Mouse (Mus musculus) lung, postnatal 36 days (tissue): Measurements from ENCODE around the gene Taco1.
"Not testable (repeated sequence)": the region's sequence is repeated elsewhere in the genome, so short reads cannot be mapped to it uniquely, and the experiment has no call there.

Source experiments
- DNase-seq: peaks from one replicate; pipeline ENCODE4 v3.0.0; 2022; ENCODE audit warnings: mixed read lengths

Gene Taco1

GRCm38 (mm10) chr11:106065923-106066571 lies at the start of gene Taco1:
TSS of gene Taco1 (plus strand) at chr11:106066061.
- peak; percentile 98 for DNase-seq

DNA sequence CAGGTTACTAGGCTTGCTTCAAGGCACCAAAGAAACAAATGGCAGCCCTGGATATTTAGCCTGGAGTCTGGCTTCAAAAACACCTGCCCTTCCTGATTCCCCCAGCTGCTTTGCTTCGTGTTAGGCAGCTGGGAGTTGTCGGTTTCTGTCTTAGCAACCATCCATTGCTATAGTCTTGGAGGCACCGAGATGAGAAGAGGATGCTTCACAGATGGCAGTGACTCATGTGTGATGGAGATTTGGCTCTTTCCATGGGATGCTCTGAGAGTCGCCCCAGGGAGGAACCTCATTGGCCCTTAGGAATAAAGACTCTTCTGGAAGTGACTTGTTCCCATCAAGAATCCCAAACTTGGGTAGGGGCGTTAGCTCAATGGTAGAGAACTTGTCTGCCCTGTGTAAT lies 49.4 kb upstream of the Taco1 start:
- DNase-seq = no peak

- no peak for DNase-seq
These were observed 45.7 kb upstream of the Taco1 start for GRCm38 (mm10) chr11:106020051-106020763.

GRCm38 (mm10) chr11:106025774-106026173 lies 40.1 kb upstream of the Taco1 start:
- no peak for DNase-seq

GRCm38 (mm10) chr11:106026465-106027151 lies 39.3 kb upstream of the Taco1 start:
- DNase-seq = peak; percentile 83

DNA sequence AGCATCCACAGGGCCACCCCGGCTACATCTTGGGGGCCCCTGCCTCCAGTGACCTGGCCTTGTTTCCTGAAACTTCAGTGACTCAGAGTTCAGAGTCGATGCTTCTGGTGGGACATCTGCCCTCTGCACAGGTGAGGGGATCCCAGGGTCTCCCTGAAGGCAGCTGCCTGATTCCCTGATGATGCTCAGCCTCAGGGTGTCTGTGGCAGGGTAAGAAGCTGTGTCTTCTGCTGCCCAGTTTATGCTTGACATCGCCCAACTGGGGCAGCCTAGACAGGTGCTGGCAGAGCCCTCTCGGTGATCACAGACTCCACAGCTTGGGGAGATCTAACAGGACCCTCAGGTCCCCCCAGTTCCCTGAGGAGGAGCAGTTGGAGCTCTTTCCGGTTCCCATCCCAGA lies 38.3 kb upstream of the Taco1 start:
- DNase-seq = no peak

DNA sequence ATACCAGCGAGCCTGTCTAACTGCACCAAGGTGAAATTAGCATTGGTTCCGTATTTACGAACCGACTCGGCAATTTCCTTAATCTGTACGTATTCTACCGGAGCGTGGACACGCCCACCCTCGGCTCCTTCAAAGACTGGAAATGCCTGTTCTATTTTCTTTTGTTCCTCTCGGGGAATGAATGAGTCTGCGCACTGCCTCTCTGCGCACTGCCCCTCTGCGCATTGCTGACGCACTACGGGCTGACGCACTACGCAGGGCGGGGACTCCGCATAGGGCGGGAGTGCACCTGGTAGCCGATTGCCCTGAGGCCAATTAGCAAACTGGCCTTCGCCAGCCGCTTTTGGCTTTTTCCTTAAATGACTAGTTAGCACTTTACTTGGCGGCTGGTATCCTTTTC lies 33.8 kb upstream of the Taco1 start:
- not testable (repeated sequence) for DNase-seq

- DNase-seq = peak; percentile 64
These were observed 32.4 kb upstream of the Taco1 start for GRCm38 (mm10) chr11:106033491-106033919.

DNA sequence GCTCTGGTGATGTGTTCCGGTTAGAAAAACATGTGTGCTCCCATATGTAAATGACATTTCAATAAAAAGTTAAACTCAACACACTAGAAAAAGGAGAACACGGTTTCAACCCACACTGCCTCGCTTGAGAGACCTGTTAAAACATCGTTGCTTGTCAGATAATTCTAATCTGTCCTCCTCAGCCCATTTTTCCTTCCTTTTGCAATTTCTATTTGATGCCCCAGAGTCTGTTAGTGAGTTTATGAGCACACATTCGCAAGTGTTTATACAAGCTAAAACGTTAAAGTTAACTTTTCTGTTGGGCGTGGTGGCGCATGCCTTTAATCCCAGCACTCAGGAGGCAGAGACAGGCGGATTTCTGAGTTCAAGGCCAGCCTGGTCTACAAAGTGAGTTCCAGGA lies 30.9 kb upstream of the Taco1 start:
- no peak for DNase-seq

DNA sequence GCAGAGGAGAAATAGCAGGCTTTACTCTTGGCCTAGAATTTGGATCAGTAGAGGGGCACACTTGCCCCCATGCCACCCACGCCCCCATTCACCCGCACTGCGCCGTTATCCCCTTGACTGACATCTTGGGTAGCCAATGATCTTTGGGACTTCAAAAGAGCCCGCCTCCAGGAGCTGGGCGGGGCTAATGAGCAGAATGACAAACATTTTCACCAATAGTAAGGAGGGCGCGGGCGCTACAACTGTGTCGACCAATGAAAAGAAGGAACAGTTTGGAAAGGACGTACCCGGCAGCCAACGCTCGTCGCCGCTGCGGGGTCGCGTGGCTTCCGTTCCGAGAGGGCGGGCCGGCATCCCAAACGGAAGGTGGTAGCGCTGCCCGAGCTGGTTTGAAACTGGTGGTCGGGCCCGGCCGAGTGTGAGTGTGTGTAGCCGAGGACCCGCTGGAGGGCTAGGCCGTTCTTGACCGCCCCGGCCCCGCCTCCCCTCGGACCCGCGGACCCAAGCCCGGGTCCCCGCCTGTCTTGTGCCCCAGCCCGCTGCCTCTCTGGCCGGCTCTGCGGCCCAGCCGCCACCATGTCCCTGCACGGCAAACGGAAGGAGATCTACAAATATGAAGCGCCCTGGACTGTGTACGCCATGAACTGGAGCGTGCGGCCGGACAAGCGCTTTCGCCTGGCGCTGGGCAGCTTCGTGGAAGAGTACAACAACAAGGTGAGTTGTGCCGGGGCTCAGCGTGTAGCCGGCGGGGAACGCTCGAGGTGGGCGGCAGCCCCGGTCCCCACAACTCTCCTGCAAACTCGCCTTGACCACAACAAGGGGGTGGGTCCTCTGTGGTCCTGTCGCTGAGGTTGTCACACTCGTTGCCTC lies 29.1 kb upstream of the Taco1 start, which contains the start of gene Dcaf7:
Gene Dcaf7, plus strand, starts transcription at position 325 of the 870 bp plus-strand sequence.
- DNase-seq = peak; percentile 98

DNA sequence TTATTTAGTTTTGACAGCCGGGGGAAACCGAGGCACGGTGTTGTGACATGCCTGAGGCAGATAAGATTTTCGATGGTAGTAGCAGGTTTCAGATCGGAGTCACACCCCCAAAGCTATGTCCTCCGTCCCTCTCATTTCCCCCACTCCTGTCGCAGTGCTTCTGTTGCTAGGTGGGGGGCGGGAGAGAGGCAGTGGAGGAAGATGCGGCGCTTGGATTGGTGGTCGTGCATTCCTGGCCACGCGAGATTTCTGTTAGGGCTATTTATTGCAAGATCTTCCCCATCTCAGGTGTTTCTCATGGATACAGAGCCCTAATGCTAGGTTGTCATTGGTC lies 28.5 kb upstream of the Taco1 start:
- peak; percentile 13 for DNase-seq

- no peak for DNase-seq
These were observed 21.5 kb upstream of the Taco1 start for GRCm38 (mm10) chr11:106044349-106044748.

DNA sequence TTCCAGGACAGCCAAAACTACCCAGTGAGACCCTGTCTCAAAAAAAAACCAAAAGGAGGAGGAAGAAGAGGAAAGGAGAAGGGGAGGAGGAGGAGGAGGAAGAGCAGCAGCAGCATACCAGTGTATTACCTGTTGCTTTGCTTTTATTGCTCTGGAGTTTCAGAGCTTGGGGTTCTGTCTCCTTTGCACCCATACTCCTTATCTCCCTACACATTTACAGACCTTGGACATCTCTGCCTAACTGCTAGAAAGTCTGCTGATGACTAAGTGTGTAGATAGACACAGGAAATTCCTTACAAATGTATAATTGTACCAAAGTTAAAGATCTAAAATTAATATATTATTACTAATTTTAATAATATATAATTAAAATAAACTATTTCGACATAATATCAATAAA lies 20.6 kb upstream of the Taco1 start:
- no peak for DNase-seq

DNA sequence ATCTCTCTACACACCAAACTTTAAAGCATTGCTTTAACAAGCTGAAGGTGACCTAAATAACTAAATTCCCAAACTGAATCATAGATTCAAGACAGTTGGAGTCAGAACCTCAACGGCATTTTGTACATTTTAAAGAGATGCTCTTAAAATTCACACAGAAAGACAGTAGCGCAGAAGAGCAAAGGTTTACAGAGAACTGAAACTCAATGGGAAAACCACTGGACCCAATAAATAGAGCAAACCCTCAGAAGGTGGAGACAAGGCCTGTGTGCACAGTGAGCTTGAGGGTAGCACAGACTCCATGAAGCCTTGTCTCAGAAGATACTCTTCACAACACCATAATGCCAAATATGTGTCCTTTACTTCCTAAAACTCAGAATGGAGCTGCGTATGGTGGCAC lies 20.1 kb upstream of the Taco1 start:
- DNase-seq = no peak

DNA sequence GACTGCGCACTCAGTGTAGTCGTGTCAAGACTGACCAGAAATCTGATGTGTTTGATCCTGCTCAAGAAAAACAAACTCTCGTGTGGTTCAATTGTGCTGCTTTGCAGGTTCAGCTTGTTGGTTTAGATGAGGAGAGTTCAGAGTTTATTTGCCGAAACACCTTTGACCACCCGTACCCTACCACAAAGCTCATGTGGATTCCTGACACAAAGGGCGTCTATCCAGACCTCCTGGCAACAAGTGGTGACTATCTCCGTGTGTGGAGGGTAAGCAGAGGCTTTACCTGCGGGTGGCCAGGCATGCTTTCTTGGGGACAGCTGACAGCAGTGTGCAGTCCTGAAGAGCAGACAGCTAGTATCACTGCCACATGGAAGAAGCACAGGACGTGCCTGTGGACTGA lies 19.3 kb upstream of the Taco1 start:
- no peak for DNase-seq

DNA sequence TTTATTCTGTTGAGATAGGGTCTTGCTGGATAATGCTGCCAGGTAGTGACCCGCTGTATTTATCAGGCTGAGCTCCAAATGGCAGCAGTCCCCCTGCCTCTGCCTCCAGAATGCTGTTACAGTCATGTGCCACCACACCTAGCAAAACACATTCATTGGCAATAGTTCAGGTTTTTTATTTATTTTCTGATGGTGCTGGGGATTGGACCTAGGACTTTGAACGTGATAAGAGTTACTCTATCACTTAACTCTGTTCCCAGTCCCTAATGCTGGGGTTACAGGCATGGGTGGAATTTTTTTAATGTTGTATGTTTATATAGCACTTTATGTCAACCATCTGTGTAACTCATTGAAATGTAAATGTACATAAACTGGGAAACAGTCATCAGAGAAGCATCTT lies 11.9 kb upstream of the Taco1 start:
- DNase-seq = no peak

GRCm38 (mm10) chr11:106054600-106054999 lies 11.3 kb upstream of the Taco1 start:
- DNase-seq = no peak

GRCm38 (mm10) chr11:106055341-106055740 lies 10.5 kb upstream of the Taco1 start:
- no peak for DNase-seq

DNA sequence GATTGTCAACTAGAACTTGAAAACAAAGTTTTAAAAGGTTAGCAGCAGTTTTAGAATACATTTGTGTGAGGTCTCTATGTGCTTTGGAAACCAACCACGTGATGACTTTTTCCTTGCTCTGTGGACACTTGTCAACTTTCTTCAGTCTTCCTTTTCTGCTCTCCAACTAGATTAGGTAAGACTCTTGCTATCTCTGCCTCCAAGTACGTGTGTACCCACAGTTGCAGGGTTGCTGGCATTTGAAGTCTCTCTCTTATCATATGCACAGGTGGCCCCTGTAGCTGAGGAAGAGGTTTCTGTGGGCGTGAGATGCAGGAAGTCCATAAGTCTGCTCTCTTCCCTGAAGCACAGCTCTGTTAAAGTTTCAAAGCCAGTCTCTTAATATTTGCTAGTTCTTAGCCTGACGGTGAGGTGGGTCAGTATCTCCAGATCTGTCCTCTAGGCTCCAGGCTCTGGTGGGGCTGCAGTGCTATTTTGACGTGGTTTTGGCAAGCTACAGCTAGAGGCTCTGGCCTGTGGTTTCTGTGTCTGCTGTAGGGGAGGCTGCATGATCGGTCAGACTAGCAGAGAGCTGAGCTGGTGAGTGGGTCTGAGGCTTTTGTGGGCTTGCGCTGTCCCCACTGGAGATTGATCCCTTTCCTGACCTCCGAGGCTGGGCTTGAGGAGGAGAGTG lies 8.9 kb upstream of the Taco1 start:
- no peak for DNase-seq

DNA sequence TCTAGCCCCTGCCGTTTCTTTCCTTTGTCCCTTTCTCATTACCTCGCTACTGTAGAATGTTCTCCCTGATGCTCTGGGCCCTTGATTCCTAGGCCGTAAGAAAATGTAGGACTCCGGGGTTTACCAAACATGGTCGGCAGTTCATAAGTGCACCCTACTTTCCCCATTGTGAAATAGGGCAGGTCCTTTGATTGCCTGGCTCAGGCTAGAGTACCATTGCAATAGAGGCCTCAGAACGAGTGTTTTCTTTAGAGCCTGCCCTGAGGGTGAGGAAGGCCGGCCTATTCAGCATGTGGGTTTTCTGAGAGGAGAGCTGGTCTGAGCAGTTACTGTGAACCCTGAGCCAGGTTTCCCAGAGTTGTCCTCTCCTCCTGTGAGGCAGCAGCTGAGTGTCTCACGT lies 7.8 kb upstream of the Taco1 start:
- no peak for DNase-seq

GRCm38 (mm10) chr11:106060549-106060948 lies 5.3 kb upstream of the Taco1 start:
- DNase-seq = no peak

GRCm38 (mm10) chr11:106061311-106061710 lies 4.5 kb upstream of the Taco1 start:
- no peak for DNase-seq

DNA sequence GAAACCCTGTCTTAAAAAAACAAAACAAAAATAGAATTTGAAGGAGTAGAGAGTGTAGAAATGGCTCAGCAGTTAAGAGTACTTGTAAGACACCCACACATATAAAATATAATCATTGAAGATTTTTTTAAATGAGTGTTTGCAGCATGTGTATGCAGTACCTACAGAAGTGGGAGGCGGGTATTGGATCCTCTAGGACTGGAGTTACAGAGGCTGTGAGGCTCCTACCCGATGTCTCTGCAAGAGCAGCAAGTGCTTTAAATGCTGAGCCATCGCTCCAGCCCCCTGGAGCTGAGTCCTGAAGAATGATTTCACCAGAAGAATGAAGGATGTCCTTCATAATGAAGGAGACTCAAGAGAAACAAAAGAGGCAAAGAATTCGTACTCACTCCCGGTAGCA lies 2.1 kb upstream of the Taco1 start:
- no peak for DNase-seq
